Mouse (Mus musculus): Measurements from ENCODE around the gene Fsd1.

DNA sequence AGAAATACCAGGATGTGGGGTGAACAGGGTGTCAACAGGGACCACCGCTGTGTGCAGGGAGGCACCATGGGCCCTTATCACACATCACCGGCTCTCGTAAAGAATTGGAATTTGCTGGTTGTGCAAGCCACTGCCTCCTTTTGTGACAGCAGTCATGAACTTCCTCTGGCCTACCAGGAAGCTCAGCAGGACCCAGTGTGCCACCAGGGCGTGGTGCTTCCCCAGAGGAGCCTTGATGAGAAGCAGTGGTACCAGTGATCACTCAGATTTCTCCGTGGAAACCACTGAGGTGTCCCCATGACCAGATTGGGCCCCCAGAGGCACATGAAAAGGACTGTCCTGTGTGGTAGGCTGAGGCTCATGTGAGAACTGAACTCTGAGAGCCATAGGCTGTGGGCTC lies 37.1 kb downstream of the Fsd1 start:
- TF ChIP-seq CTCF (IDR thresholded peaks at IDR 0.05; ENCODE audit: insufficient read depth, low read length) (no peak), POLR2A (IDR thresholded peaks at IDR 0.05; ENCODE audit: borderline replicate concordance, extremely low read depth, low read depth, low read length) (no peak)
